In genomic region chr4:105560055-105560454, GRCm38 (mm10) we compare ENCODE assay signal across 16 mouse cellular contexts.
"Had no signal": no experiment of that assay in that cellular context is flagged by ENCODE, and none has a peak within 500 bp of the region (broad histone marks: within the 10 kb centered on the region; RNA-seq: fewer than 3 reads in every experiment).

No protein-coding gene starts in this region.

- H3K27me3 ChIP-seq: hindbrain, embryonic 13.5 days; limb, embryonic 12.5 days; liver, embryonic 13.5 days; lung, embryonic 15.5 days; megakaryocyte, embryonic 14.5 days; midbrain, embryonic 15.5 days; neural tube, embryonic 12.5 days; stomach, embryonic 15.5 days had no signal

- H3K36me3 ChIP-seq: hindbrain, embryonic 13.5 days; limb, embryonic 12.5 days; liver, embryonic 13.5 days; lung, embryonic 15.5 days; midbrain, embryonic 15.5 days; neural tube, embryonic 12.5 days; stomach, embryonic 15.5 days had no signal

- H3K4me3 ChIP-seq: hindbrain, embryonic 13.5 days; limb, embryonic 12.5 days; liver, embryonic 13.5 days; lung, embryonic 15.5 days; megakaryocyte, embryonic 14.5 days; midbrain, embryonic 15.5 days; neural tube, embryonic 12.5 days; stomach, embryonic 15.5 days had no signal

- H3K27ac ChIP-seq: hindbrain, embryonic 13.5 days; hindbrain, postnatal 0 days; limb, embryonic 12.5 days; liver, embryonic 13.5 days; lung, embryonic 15.5 days; macrophage; midbrain, embryonic 15.5 days; neural tube, embryonic 12.5 days; stomach, embryonic 15.5 days had no signal

- ATAC-seq: hindbrain, postnatal 0 days; midbrain, embryonic 15.5 days had no signal

- H3K4me2 ChIP-seq: hindbrain, embryonic 13.5 days; limb, embryonic 12.5 days; liver, embryonic 13.5 days; lung, embryonic 15.5 days; midbrain, embryonic 11.5 days; midbrain, embryonic 15.5 days; neural tube, embryonic 12.5 days; stomach, embryonic 15.5 days had no signal

- H3K4me1 ChIP-seq: liver, embryonic 13.5 days; lung, embryonic 15.5 days; midbrain, embryonic 15.5 days; neural tube, embryonic 12.5 days; stomach, embryonic 15.5 days had no signal

- H3K9ac ChIP-seq: hindbrain, embryonic 13.5 days; limb, embryonic 12.5 days; liver, embryonic 13.5 days; lung, embryonic 15.5 days; midbrain, embryonic 15.5 days; neural tube, embryonic 12.5 days; stomach, embryonic 15.5 days had no signal

- DNase-seq: layer of hippocampus, adult 9-11 months; layer of hippocampus, postnatal 36 days; liver, embryonic 13.5 days; lung, postnatal 14 days; thymus, adult 2 months; thymus, postnatal 25 days had no signal

- H3K9me3 ChIP-seq: hindbrain, embryonic 13.5 days; limb, embryonic 12.5 days; liver, embryonic 13.5 days; lung, embryonic 15.5 days; megakaryocyte, embryonic 14.5 days; midbrain, embryonic 15.5 days; neural tube, embryonic 12.5 days; stomach, embryonic 15.5 days had no signal
